Mouse (Mus musculus) spleen, postnatal 10 days (tissue): Measurements from ENCODE around the gene Sugp2.

Experiments
- DNase-seq, 2 experiments: peaks; one replicate each; pipeline ENCODE4 v3.0.0; 2021 to 2022; ENCODE audit warnings: low spot score in 2 of 2

Gene Sugp2

GRCm38 (mm10) chr8:70282603-70283135, 48.6 kb downstream of the Sugp2 start, which contains the start of gene Homer3:
TSS of gene Homer3 (plus strand) at chr8:70282827.
- DNase-seq: peak; percentile 76 to 89

DNA sequence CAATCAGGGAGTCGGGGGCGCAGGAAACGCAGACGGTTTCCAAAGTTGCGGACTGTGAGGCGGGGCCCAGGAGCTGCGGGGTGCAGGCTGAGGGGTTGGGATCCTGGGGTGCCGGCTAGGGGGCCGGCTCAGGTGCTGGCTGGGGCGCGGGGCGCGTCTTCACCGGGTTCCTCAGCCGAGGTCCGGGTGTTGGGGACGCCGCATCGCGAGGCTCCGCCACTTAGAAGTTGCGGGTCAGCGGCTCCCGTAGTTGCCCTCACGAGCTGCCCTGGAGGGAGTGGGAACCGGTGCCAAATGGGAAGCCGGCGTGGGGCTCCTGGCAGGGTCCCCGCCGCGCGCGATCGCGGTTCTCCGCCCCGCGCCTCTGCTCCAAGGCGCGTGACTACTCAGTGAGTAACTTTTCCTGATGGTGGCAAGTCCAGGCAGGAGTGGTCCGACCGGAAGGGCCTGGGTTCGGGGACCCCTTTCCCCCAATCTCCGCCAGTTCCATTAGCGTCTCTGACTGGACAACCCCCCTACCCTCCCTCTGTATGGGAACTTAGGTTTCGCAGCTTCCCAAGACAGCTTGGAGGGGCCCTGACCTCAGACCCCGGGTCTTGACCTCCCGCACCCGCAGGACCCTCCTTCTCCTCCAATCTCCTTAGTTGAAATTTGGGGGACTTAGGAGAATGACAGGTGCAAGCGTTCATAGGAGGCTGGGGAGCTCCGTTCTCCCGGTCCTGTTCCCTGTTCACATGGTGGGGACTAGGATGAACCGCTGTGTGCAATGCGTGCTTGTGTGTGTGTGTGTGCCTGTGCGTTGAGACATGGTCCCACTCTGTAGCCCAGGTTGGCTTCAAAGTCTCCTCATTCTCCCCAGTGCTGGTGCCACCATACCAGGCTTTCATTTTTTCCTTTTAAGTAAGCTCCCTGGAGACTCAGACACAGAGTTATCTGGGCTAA, 49.4 kb downstream of the Sugp2 start:
- DNase-seq: no peak

- DNase-seq: no peak
Observed at GRCm38 (mm10) chr8:70284421-70284820, 50.4 kb downstream of the Sugp2 start.

DNA sequence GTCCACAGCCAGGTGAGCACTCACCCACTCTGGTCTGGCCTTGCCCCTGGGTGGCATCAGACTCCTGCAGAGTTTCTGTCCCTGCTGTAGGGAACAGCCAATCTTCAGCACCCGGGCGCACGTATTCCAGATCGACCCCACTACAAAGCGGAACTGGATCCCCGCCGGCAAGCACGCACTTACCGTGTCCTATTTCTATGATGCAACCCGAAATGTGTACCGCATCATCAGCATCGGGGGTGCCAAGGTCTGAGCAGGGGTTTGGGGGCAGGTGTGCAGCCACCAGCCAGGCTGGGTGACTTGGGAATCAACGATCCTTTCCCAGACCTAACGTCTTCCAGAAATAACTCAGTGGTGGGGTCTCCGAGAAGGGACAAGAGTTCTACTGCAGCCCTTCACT, 51.3 kb downstream of the Sugp2 start:
- DNase-seq: no peak

DNA sequence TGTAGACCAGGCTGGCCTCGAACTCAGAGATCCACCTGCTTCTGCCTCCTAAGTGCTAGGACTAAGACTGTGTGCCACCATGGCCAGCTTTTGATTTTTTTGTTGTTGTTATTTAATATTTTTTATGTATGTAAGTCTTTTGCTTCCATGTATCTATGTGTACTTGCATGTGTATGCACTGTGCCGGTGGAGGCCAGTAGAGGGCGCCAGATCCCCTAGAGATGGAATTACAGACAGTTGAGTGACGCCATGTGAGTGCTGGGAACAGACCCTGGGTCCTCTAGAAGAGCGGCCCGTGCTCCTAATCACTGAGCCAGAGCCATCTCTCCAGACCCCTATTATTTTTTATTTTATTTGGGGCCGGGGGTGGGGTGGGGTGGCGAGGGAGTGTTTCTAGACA, 52.7 kb downstream of the Sugp2 start:
- peak in 1 of 2 experiments; percentile 58 for DNase-seq

GRCm38 (mm10) chr8:70293988-70294405, 60.0 kb downstream of the Sugp2 start:
- no peak for DNase-seq

DNA sequence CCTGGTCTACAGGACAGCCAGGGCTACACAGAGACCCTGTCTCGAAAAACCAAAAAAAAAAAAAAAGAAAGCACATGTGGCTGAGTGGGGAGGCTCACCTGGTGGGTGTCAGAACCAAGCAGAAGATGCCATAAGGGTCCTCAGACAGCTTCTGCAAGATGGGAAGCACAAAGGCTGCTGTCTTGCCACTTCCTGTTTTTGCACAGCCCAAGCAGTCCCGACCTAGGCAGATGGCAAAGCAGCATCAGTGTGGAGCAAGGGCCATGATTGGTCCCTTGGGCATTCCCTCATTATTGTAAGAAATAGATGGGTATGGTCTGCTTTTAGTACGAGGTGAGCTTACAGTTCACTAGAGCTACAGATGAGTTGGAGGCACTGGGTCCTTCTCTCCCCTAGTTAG, 66.9 kb downstream of the Sugp2 start:
- DNase-seq: no peak

- DNase-seq: peak; percentile 87 to 94
Observed at GRCm38 (mm10) chr8:70302358-70302890, 68.4 kb downstream of the Sugp2 start, which contains the start of the genes Ddx49 and Cope. TSS of gene Ddx49 (minus strand) at chr8:70302489. TSS of gene Cope (plus strand) at chr8:70302518.

DNA sequence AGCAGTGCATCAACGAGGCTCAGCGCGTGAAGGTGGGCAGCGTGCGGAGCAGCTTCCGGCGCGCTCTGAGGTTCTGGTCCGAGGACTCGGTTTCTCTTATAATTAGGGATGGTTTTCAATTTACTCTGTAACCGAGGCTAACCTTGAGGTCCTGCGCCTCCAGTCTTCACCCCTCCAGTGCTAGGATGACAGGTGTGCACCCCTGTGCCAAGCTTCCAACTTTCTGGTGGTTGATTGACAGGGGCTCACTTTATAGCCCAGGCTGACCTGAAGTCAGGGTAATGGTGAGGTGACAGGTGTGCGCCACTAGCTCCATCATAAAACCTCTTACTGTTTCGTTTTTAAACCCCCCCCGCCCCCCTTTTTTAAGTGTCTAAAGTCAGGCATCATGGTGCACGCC, 68.9 kb downstream of the Sugp2 start:
- DNase-seq: no peak

GRCm38 (mm10) chr8:70309311-70309710, 75.3 kb downstream of the Sugp2 start:
- DNase-seq: peak in 1 of 2 experiments; percentile 56

DNA sequence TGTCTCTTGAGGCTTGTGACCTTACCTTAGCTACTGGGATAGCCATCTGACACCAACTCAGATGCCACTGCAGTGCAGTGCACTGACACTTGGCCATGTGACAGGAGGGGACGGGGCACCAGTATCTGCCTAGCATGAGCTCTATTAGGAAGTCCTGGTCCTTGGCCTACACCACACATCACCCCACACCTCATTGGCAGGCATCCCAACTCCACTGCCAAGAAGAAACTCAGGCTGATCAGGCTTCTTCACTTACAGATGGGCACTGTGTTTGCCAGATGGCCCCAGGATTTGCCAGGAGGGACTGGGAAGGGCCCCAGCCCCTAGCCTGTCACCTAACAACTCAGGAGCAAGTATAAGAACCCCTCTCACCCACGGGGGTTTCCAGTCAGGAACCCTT, 79.4 kb downstream of the Sugp2 start:
- DNase-seq: no peak

- peak in 1 of 2 experiments; percentile 47 for DNase-seq
Observed at GRCm38 (mm10) chr8:70315624-70316510, 81.8 kb downstream of the Sugp2 start, which contains the start of gene Cers1. TSS of gene Cers1 (plus strand) at chr8:70315775.

GRCm38 (mm10) chr8:70316511-70317504, 82.8 kb downstream of the Sugp2 start:
- DNase-seq: no peak

GRCm38 (mm10) chr8:70317872-70318271, 83.8 kb downstream of the Sugp2 start:
- DNase-seq: no peak

DNA sequence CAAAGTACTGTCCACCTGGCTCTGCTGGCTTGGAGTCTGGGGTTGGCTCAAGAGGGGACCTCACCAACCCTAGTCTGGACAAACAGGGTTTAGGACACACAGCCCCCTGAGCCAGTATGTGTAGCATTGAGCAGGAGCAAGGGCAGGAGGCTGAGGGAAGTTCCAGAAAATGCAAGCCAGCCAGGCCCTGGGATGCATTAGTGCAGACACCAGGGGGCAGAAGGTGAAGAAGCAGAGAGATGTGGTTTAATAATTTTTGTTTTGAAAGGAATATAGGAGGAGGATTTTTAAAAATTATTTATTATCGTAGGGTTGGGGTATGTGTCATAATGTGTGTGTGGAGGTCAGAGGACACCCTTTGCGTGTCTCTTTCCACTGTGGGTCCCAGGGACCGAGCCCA, 89.7 kb downstream of the Sugp2 start:
- DNase-seq: no peak

DNA sequence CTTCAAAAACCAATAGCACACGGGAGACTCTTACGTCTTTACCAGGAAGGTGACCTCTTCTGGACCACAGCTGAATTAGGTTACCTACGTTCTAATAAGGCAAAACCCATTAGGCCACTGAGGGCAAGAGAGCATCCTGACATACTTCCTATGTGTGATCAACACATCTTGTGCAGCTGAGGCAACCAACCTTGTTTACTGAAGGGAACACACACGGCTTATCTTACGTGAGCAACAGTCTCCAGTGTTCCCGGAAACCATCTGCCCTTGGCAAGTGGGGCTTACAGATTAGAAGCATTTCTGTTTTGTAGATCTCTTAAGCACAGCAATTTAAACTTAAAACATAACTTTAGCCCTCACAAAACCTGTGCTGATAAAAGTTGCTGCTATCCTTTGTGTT, 93.5 kb downstream of the Sugp2 start:
- no peak for DNase-seq

GRCm38 (mm10) chr8:70329124-70329834, 95.3 kb downstream of the Sugp2 start, which contains the start of gene Gdf1:
TSS of gene Gdf1 (plus strand) at chr8:70329817.
- DNase-seq: no peak
